Mouse (Mus musculus): ENCODE measurements around the gene Spta1.

DNA sequence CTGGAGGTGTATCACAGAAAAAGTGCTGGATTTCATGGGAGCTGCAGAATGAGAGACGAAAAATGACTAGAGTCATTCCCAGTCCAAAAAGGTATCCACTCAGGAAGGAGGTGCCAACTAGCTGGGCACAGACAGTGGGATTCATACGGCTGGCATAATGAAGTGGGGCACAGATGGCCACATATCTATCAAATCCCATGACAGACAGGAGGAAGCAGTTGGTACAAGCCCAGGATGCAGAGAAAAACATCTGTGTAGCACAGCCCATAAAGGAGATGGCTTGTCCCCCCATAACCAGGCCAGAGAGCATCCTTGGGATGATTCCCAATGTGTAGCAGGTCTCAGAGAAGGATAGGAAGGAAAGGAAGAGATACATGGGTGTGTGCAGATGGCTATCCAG lies 77.8 kb downstream of the Spta1 start:
- TF ChIP-seq CTCF (IDR thresholded peaks at IDR 0.05; ENCODE audit: insufficient read depth, low read length) (no peak), POLR2A (IDR thresholded peaks at IDR 0.05; ENCODE audit: borderline replicate concordance, extremely low read depth, low read depth, low read length) (no peak)
